Mouse (Mus musculus) hindbrain, embryonic 15.5 days (tissue): ENCODE data around the gene Gm21650. TPM values are rescaled to one million over a fixed set of nuclear protein-coding genes. Genes with fewer than 3 reads are reported as not detected.
"Not testable (repeated sequence)": the region's sequence is repeated elsewhere in the genome, so short reads cannot be mapped to it uniquely, and the experiment has no call there.

Source experiments
- ATAC-seq: fragments of 200-750 bp; cut with Nextera tagmentation; 2 replicates; pipeline ENCODE4 v1.8.0; 2017; ENCODE audit warnings: low read depth, moderate number of reproducible peaks, moderate TSS enrichment; ENCODE audit not compliant: low FRiP score
- H3K27ac ChIP-seq: fragments of 300-500 bp; sonication (generic); replicated peaks from 2 replicates; pipeline ENCODE4 v1.5.1; 2015; ENCODE audit warnings: mild to moderate bottlenecking, inconsistent platforms
- H3K27me3 ChIP-seq: fragments of 300-500 bp; sonication (generic); 2 replicates; pipeline ENCODE4 v1.6.1; 2015; ENCODE audit warnings: control low read depth, inconsistent platforms
- H3K36me3 ChIP-seq: fragments of 300-500 bp; sonication (generic); 2 replicates; pipeline ENCODE4 v1.6.1; 2015; ENCODE audit warnings: control low read depth, inconsistent platforms
- H3K4me1 ChIP-seq: fragments of 300-500 bp; sonication (generic); replicated peaks from 2 replicates; pipeline ENCODE4 v1.6.1; 2015; ENCODE audit warnings: control low read depth, inconsistent platforms
- H3K4me2 ChIP-seq: fragments of 300-500 bp; sonication (generic); 2 replicates; pipeline ENCODE4 v1.6.1; 2015; ENCODE audit warnings: moderate library complexity, mild to moderate bottlenecking, inconsistent platforms
- H3K4me3 ChIP-seq: fragments of 300-500 bp; sonication (generic); 2 replicates; pipeline ENCODE4 v1.5.1; 2015; ENCODE audit warnings: mild to moderate bottlenecking, inconsistent platforms
- H3K9ac ChIP-seq: fragments of 300-500 bp; sonication (generic); 2 replicates; pipeline ENCODE4 v1.6.1; 2015; ENCODE audit warnings: inconsistent platforms
- H3K9me3 ChIP-seq: fragments of 300-500 bp; sonication (generic); 2 replicates; pipeline ENCODE4 v1.6.1; 2016; ENCODE audit warnings: control low read depth, inconsistent platforms
- WGBS: fragments of 180-500 bp; shearing (Covaris S2); methylation state at CpG from one replicate; pipeline ENCODE4 v1.1.7; 2015; 5-methylcytosine and 5-hydroxymethylcytosine counted together
- polyA plus RNA-seq: library from polyadenylated mRNA; unstranded; fragments of >200 nt; fragmentation: Nextera tagmentation; extraction: Ambion mirVana; gene quantifications from 2 replicates; pipeline ENCODE4 v1.2.1, GENCODE M21; 2015

Gene Gm21650
- polyA plus RNA-seq, result not detected in 2 replicates

- H3K4me2 ChIP-seq, H3K27me3 ChIP-seq, H3K27ac ChIP-seq, H3K9me3 ChIP-seq, H3K4me1 ChIP-seq, H3K4me3 ChIP-seq, ATAC-seq, H3K36me3 ChIP-seq, H3K9ac ChIP-seq: not testable (repeated sequence)
- WGBS, result no CpG with 5 or more reads among the region's 6 CpGs
Observed at GRCm38 (mm10) chrY:77692508-77692907, at the start of gene Gm21650. Gene Gm21650, plus strand, starts transcription at chrY:77692808.
